Mouse (Mus musculus) lung, postnatal 25 days (tissue): Measurements from ENCODE around the gene Tff1.

Source experiments
- DNase-seq: peaks from one replicate; pipeline ENCODE4 v3.0.0; 2022; ENCODE audit warnings: low spot score

The Tff1 gene

GRCm38 (mm10) chr17:31165127-31165526, at the start of gene Tff1:
Gene Tff1 (minus strand): TSS chr17:31165277.
- DNase-seq = no peak

- DNase-seq = no peak
Observed at GRCm38 (mm10) chr17:31211881-31212280, 46.8 kb upstream of the Tff1 start.

- no peak for DNase-seq
Observed at GRCm38 (mm10) chr17:31210299-31210698, 45.2 kb upstream of the Tff1 start.

- DNase-seq = no peak
Observed at GRCm38 (mm10) chr17:31209376-31209930, 44.4 kb upstream of the Tff1 start.

- DNase-seq = no peak
Observed at GRCm38 (mm10) chr17:31208654-31209053, 43.6 kb upstream of the Tff1 start.

- no peak for DNase-seq
Observed at GRCm38 (mm10) chr17:31207771-31208334, 42.8 kb upstream of the Tff1 start, which contains the start of gene Ubash3a. Gene Ubash3a (plus strand): TSS chr17:31207873.

GRCm38 (mm10) chr17:31198877-31199276, 33.8 kb upstream of the Tff1 start, which contains the start of gene Tmprss3:
Gene Tmprss3 (minus strand): TSS chr17:31198977.
- no peak for DNase-seq

GRCm38 (mm10) chr17:31196283-31196682, 31.2 kb upstream of the Tff1 start:
- DNase-seq = no peak

GRCm38 (mm10) chr17:31195207-31195606, 30.1 kb upstream of the Tff1 start:
- DNase-seq = no peak

GRCm38 (mm10) chr17:31193360-31193759, 28.3 kb upstream of the Tff1 start:
- DNase-seq = no peak

- no peak for DNase-seq
Observed at GRCm38 (mm10) chr17:31192663-31193062, 27.6 kb upstream of the Tff1 start.

GRCm38 (mm10) chr17:31191825-31192224, 26.7 kb upstream of the Tff1 start:
- DNase-seq = no peak

- DNase-seq = peak; percentile 73
Observed at GRCm38 (mm10) chr17:31187370-31187769, 22.3 kb upstream of the Tff1 start.

- peak; percentile 18 for DNase-seq
Observed at GRCm38 (mm10) chr17:31184269-31184990, 19.4 kb upstream of the Tff1 start.

GRCm38 (mm10) chr17:31183180-31183974, 18.3 kb upstream of the Tff1 start:
- DNase-seq = no peak

- no peak for DNase-seq
Observed at GRCm38 (mm10) chr17:31181490-31181889, 16.4 kb upstream of the Tff1 start.

- DNase-seq = no peak
Observed at GRCm38 (mm10) chr17:31176321-31176720, 11.2 kb upstream of the Tff1 start.

- no peak for DNase-seq
Observed at GRCm38 (mm10) chr17:31169796-31170195, 4.7 kb upstream of the Tff1 start.

- no peak for DNase-seq
Observed at GRCm38 (mm10) chr17:31163821-31164220, 1.3 kb downstream of the Tff1 start.

GRCm38 (mm10) chr17:31162607-31163006, 2.5 kb downstream of the Tff1 start:
- no peak for DNase-seq

GRCm38 (mm10) chr17:31160291-31160690, 4.8 kb downstream of the Tff1 start:
- DNase-seq = no peak

- DNase-seq = no peak
Observed at GRCm38 (mm10) chr17:31157921-31158320, 7.2 kb downstream of the Tff1 start.

- no peak for DNase-seq
Observed at GRCm38 (mm10) chr17:31153785-31154184, 11.3 kb downstream of the Tff1 start.
